Mouse (Mus musculus) megakaryocyte, embryonic 14.5 days (primary cell): ENCODE results near the gene Selenow. TPM values are rescaled to one million over a fixed set of nuclear protein-coding genes. Genes with fewer than 3 reads are reported as not detected.

Source experiments
- H3K27me3 ChIP-seq: replicated peaks from 2 replicates; pipeline ENCODE3; 2012; ENCODE audit warnings: inconsistent platforms
- H3K36me3 ChIP-seq: replicated peaks from 2 replicates; pipeline ENCODE3; 2012; ENCODE audit warnings: low read length, inconsistent platforms, mixed read lengths
- H3K4me1 ChIP-seq: 2 replicates; pipeline ENCODE4 v1.6.1; 2012; ENCODE audit warnings: inconsistent platforms
- H3K4me3 ChIP-seq: replicated peaks from 2 replicates; pipeline ENCODE3; 2012; ENCODE audit warnings: moderate library complexity, mild to moderate bottlenecking, inconsistent platforms
- H3K9me3 ChIP-seq: 2 replicates; pipeline ENCODE4 v1.6.1; 2012; ENCODE audit warnings: inconsistent platforms
- FLI1 ChIP-seq: IDR thresholded peaks from 2 replicates; pipeline ENCODE4 v1.6.1; 2012; ENCODE audit warnings: low read length, inconsistent platforms, mixed read lengths
- GATA1 ChIP-seq: IDR thresholded peaks from 3 replicates; pipeline ENCODE4 v1.6.1; 2012; ENCODE audit warnings: mixed read lengths, low read length, inconsistent platforms, borderline replicate concordance
- polyA plus RNA-seq: library from polyadenylated mRNA; stranded (reverse); fragments of >175 nt; gene quantifications from 2 replicates; pipeline ENCODE4 v1.2.3, GENCODE M21; 2012; ENCODE audit warnings: low replicate concordance; ENCODE audit not compliant: insufficient read depth

The Selenow gene
- polyA plus RNA-seq, 1 experiment: 1,066 TPM

DNA sequence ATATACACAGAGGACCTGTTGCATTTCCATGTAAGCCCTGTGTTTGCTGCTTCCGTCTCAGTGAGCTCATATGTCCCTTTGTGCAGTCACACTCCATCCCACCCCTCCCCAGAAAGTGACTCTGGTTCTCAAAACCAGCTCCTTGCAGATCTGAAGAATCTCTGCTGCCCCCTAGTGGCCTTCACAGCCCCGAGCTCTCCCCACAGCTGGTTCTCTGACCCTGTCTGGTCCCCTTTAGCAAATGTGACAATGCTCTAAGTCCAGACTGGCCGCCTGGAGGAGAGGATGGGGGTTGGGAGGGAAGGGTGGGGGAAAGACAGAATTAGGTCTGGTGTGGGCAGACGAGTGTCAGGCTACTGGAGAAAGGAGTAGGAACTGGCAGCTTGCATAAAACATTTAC, 10.0 kb downstream of the Selenow start:
- TF ChIP-seq GATA1 (no peak), FLI1 (no peak)
- peaks cover 5% of the 10 kb centered on the region for H3K27me3 ChIP-seq
- H3K36me3 ChIP-seq: peaks cover 15% of the 10 kb centered on the region
- H3K9me3 ChIP-seq: no peaks in the 10 kb centered on the region
- peaks cover 11% of the 10 kb centered on the region for H3K4me1 ChIP-seq
- no peak overlapping the region for H3K4me3 ChIP-seq

DNA sequence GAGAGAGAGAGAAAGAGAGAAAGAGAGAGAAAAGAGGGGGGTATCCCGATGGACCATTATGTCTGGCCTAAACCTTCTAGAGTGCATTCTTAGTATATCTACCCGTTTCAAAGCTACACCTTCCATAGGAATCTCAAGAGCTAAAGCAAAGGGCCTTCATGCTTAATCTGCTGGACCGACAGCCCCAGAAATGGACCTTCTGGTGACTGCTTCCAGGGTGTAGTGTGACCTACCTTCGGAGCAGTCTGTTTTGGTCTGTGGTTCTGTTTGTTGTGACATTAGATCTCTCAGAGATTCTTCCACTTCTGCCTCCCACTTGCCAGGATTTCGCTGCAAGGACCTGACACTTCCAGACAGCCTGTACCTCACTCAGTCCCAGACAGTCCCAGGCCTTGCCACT, 11.7 kb downstream of the Selenow start:
- Histone ChIP-seq H3K9me3 (no peaks in the 10 kb centered on the region), H3K4me1 (peaks cover 11% of the 10 kb centered on the region), H3K36me3 (peaks cover 2% of the 10 kb centered on the region), H3K27me3 (peaks cover 7% of the 10 kb centered on the region), H3K4me3 (no peak overlapping the region)
- no peak for TF ChIP-seq GATA1
- no peak for TF ChIP-seq FLI1

DNA sequence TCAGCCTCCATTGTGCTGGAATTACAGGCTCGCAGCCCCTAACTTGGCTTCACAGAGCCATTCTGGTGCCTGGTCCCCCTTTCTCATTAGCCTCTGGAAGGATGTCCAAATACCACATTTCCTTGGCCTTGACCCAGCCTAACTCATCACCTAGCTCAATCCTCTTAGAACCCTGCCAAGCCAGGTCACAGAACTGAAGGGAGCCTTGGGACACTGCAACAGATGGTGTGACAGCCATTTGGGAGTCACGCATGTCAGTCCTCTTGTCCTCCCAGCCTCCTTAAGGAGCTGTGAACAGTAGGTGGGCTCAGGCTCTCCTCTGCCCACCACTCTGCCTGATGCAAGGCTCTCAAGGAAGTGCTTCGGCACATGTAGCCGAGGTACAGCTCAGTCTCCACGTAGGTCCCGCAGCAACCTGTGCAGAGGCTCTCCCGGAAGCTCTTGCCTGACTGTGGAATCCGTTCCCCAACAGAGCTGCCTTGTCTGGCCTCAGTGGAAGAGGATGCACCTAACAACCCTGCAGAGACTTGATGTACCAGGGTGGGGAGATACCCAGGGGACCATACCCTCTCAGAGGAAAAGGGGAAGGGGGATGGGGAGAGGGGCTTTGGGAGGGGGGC, 14.1 kb downstream of the Selenow start:
- TF ChIP-seq GATA1 (no peak), FLI1 (no peak)
- Histone ChIP-seq H3K27me3 (peaks cover 15% of the 10 kb centered on the region), H3K36me3 (no peaks in the 10 kb centered on the region), H3K4me1 (peaks cover 6% of the 10 kb centered on the region), H3K9me3 (no peaks in the 10 kb centered on the region), H3K4me3 (no peak overlapping the region)

DNA sequence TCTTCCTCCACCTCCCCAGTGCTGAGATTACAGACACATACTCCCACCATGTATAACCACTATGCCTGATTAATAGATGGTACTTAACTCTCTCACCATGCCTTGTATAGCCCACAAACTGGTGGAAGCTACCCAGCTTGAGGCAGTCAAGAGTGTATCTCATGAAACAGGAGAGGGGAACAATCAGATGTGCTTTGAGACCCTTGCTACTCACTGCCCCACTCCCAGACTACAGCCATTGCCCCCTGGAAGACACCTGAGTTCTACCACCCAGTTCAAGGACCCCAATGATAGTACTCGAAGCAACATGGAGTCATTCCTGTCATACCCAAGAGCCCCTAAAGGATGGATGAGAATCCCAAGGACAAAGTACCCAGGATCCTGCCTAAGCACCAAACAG, 15.6 kb downstream of the Selenow start:
- H3K4me3 ChIP-seq: no peak overlapping the region
- no peaks in the 10 kb centered on the region for H3K9me3 ChIP-seq
- TF ChIP-seq GATA1 (no peak), FLI1 (no peak)
- peaks cover 15% of the 10 kb centered on the region for H3K27me3 ChIP-seq
- no peaks in the 10 kb centered on the region for H3K36me3 ChIP-seq
- H3K4me1 ChIP-seq: no peaks in the 10 kb centered on the region

DNA sequence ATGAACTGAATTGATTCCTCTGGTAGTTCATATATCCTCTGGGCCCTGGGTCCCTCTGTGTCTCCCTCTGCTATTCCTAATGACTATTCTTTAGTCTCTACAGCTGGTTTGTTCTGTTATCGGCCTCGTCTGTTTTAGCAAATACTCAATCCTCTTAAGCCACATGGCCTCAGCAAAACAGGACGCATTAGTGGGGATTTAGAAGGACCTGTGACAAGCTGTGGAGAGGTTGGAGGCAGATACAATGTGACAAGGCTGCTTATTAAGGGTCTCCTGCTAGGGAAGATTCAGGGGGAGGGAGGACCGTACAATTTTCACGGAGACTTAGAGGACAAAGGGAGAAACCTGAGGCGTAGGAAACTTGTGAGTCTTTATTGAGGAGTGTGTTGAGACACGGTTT, 16.3 kb downstream of the Selenow start:
- Histone ChIP-seq H3K36me3 (no peaks in the 10 kb centered on the region), H3K9me3 (no peaks in the 10 kb centered on the region), H3K4me1 (no peaks in the 10 kb centered on the region), H3K27me3 (peaks cover 14% of the 10 kb centered on the region), H3K4me3 (no peak overlapping the region)
- TF ChIP-seq FLI1: no peak
- TF ChIP-seq GATA1: no peak

DNA sequence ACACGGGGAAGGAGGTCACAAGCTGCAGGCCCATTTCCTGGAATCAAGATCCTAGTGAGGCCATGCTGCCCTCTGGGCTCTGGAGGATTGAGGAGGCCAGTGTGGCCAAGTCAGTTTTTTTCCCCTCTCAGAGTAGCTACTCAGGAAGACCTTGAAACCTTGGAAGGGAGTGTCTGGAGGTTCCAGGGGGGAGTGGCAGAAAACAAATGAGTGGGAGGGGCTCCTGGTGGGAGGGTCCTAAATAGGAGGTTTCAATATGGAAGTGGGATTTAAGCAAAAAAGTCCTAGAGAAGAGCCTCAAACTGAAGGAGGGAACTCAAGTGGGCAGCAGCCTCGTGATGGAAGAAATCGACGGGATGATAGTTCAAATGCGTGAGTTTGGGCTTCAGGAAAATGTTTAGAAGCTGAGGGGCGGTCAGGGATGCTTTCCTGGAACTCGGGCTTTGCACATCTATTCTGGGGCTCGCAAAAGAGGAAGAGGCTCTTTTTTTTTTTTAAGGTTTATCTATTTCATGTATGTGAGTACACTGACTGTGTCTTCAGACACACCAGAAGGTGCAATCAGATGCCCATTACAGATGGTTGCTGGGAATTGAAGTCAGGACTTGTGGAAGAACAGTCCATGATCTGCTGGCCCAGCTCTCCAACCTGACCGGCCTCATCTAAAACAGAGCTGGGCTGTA, 20.7 kb downstream of the Selenow start:
- Histone ChIP-seq H3K27me3 (peaks cover 9% of the 10 kb centered on the region), H3K4me1 (no peaks in the 10 kb centered on the region), H3K9me3 (no peaks in the 10 kb centered on the region), H3K4me3 (no peak overlapping the region), H3K36me3 (no peaks in the 10 kb centered on the region)
- TF ChIP-seq FLI1 (no peak), GATA1 (no peak)

DNA sequence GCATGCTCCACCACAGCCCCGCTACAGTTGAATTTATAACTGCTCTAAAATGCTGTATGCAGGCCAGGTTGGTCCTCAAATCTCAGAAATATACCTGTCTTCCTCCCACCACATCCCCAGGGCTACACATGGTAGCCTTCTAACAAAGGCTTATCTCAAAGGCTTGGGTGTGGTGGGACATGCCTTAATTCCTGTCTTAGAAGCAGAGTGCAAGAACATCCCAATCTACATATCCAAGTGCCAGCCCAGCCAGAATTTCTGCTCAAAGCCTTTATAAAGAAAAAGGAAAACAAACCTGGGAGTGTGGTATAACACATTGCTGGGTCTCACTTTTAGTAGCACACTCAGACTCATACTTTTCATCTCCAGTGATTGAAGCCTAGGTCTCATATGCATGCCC, 28.0 kb downstream of the Selenow start:
- no peaks in the 10 kb centered on the region for H3K9me3 ChIP-seq
- no peak for TF ChIP-seq FLI1
- no peak for TF ChIP-seq GATA1
- no peaks in the 10 kb centered on the region for H3K4me1 ChIP-seq
- H3K4me3 ChIP-seq: no peak overlapping the region
- no peaks in the 10 kb centered on the region for H3K27me3 ChIP-seq
- H3K36me3 ChIP-seq: no peaks in the 10 kb centered on the region

DNA sequence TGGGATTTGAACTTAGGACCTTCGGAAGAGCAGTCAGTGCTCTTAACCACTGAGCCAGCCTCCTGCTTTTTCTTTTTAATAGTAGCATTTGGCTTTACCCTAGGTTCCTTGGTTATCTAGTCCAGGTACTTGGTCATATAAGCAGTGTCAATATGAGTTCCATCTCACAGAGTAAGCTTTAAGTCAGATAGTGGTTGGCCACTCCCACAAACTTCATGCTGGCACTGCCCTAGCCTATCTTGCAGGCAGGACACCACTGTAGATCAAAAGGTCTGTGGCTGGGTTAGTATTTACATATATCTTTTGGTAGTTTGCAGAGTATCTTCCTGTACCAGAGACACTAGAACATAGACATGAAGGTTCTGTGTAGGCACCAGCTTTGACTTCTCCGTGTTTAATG, 38.1 kb downstream of the Selenow start:
- H3K36me3 ChIP-seq: no peaks in the 10 kb centered on the region
- H3K9me3 ChIP-seq: no peaks in the 10 kb centered on the region
- TF ChIP-seq FLI1 (no peak), GATA1 (no peak)
- H3K4me1 ChIP-seq: no peaks in the 10 kb centered on the region
- no peaks in the 10 kb centered on the region for H3K27me3 ChIP-seq
- H3K4me3 ChIP-seq: no peak overlapping the region

DNA sequence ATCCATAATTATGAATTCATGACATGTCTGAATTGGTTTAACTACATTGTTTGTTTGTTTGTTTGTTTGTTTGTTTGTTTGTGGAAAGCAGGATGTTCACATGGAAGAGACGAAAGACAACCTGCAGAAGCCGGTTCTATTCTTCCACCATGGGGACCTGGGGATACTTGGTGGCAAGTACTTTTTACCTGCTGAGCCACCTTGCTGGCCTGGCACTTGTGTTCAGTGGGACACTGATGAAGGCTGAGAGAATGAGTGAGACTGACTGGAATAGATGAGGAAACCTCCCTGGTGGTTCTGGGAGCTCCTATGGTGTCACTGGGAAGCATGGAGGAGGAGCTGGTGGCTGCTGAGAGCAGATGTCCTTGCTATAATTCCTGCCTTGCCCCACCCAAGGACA, 39.9 kb downstream of the Selenow start, which contains the start of gene Crxos:
Gene Crxos (plus strand): TSS at position 301 of the 400 bp plus-strand sequence.
- Histone ChIP-seq H3K9me3 (no peaks in the 10 kb centered on the region), H3K4me1 (no peaks in the 10 kb centered on the region), H3K36me3 (no peaks in the 10 kb centered on the region), H3K4me3 (no peak within 1 kb of the TSS), H3K27me3 (no peaks in the 10 kb centered on the region)
- TF ChIP-seq GATA1 (no peak), FLI1 (no peak)

DNA sequence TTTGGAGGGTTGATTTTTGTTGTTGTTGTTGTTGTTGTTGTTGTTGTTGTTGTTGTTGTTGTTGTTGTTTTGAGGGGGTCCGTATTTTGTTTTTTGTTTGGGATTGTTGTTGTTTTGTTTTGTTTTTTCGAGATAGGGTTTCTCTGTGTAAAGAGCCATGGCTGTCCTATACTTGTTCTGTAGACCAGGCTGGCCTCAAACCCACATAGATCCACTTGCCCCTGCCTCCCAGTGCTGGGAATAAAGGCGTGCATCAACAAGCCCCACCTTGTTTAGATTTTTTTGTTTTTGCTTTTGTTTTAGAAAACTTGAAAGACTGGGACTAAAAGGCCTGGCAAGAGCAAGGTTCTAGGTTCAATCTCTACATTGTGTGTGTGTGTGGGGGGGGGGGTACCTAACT, 40.4 kb downstream of the Selenow start:
- TF ChIP-seq GATA1 (no peak), FLI1 (no peak)
- H3K4me1 ChIP-seq: no peaks in the 10 kb centered on the region
- H3K27me3 ChIP-seq: no peaks in the 10 kb centered on the region
- H3K9me3 ChIP-seq: no peaks in the 10 kb centered on the region
- H3K36me3 ChIP-seq: no peaks in the 10 kb centered on the region
- H3K4me3 ChIP-seq: no peak overlapping the region
